Mouse (Mus musculus): ENCODE results near the gene Lpcat2. TPM values are rescaled to one million over a fixed set of nuclear protein-coding genes. Genes with fewer than 3 reads are reported as not detected.

The Lpcat2 gene
- polyA plus RNA-seq, 1 experiment from 2014 or later: 3.5 TPM

GRCm38 (mm10) chr8:92834786-92835500 is 20.2 kb upstream of the Lpcat2 start:
- Histone ChIP-seq H3K27ac (replicated peaks) (no peak overlapping the region), H3K4me1 (no peaks in the 10 kb centered on the region), H3K9ac (no peak overlapping the region), H3K4me3 (no peak overlapping the region), H3K36me3 (peaks cover 85% of the 10 kb centered on the region), H3K9me3 (no peaks in the 10 kb centered on the region), H3K27me3 (replicated peaks) (no peaks in the 10 kb centered on the region), H3K4me2 (no peak overlapping the region)
- no peak for ATAC-seq (ENCODE audit: extremely low read depth, insufficient number of reproducible peaks, low FRiP score, low TSS enrichment)
- WGBS: 74% methylated on average over 11 of the region's 11 CpGs

- Histone ChIP-seq H3K9ac (no peak overlapping the region), H3K27ac (replicated peaks) (no peak overlapping the region), H3K4me2 (no peak overlapping the region), H3K27me3 (replicated peaks) (no peaks in the 10 kb centered on the region), H3K36me3 (peaks cover 88% of the 10 kb centered on the region), H3K4me1 (no peaks in the 10 kb centered on the region), H3K9me3 (no peaks in the 10 kb centered on the region), H3K4me3 (no peak overlapping the region)
- no peak for ATAC-seq (ENCODE audit: extremely low read depth, insufficient number of reproducible peaks, low FRiP score, low TSS enrichment)
- WGBS: 79% methylated on average over 11 of the region's 11 CpGs
Measured at GRCm38 (mm10) chr8:92835901-92836300, 19.2 kb upstream of the Lpcat2 start.

GRCm38 (mm10) chr8:92838616-92839015 is 16.5 kb upstream of the Lpcat2 start:
- Histone ChIP-seq H3K36me3 (peaks cover 88% of the 10 kb centered on the region), H3K4me1 (no peaks in the 10 kb centered on the region), H3K27me3 (replicated peaks) (no peaks in the 10 kb centered on the region), H3K9ac (no peak overlapping the region), H3K4me3 (no peak overlapping the region), H3K9me3 (no peaks in the 10 kb centered on the region), H3K27ac (replicated peaks) (no peak overlapping the region), H3K4me2 (no peak overlapping the region)
- no peak for ATAC-seq (ENCODE audit: extremely low read depth, insufficient number of reproducible peaks, low FRiP score, low TSS enrichment)
- 71% methylated on average over 3 of the region's 3 CpGs for WGBS

DNA sequence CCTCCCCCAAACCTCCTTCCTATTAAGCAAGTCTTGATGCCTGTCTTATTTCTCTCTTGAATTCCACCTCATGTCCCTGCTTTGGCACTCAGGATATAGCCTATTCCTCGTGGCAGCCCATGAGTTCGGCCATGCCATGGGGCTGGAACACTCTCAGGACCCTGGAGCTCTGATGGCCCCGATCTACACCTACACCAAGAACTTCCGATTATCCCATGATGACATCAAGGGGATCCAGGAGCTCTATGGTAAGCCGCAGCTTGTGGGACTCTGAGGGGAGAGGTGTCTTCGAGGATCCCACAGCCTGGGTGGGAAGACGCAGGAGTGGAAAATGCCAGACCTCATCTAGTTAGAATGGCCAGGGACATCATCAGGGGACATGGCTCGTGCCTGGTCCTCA is 16.0 kb upstream of the Lpcat2 start:
- Histone ChIP-seq H3K27ac (replicated peaks) (no peak overlapping the region), H3K9ac (no peak overlapping the region), H3K9me3 (no peaks in the 10 kb centered on the region), H3K4me2 (no peak overlapping the region), H3K4me1 (no peaks in the 10 kb centered on the region), H3K4me3 (no peak overlapping the region), H3K27me3 (replicated peaks) (no peaks in the 10 kb centered on the region), H3K36me3 (peaks cover 94% of the 10 kb centered on the region)
- 83% methylated on average over 8 of the region's 8 CpGs for WGBS
- no peak for ATAC-seq (ENCODE audit: extremely low read depth, insufficient number of reproducible peaks, low FRiP score, low TSS enrichment)

GRCm38 (mm10) chr8:92839876-92840275 is 15.3 kb upstream of the Lpcat2 start:
- Histone ChIP-seq H3K27ac (replicated peaks) (no peak overlapping the region), H3K27me3 (replicated peaks) (no peaks in the 10 kb centered on the region), H3K4me2 (no peak overlapping the region), H3K36me3 (peaks cover 91% of the 10 kb centered on the region), H3K4me1 (no peaks in the 10 kb centered on the region), H3K9me3 (no peaks in the 10 kb centered on the region), H3K4me3 (no peak overlapping the region), H3K9ac (no peak overlapping the region)
- no peak for ATAC-seq (ENCODE audit: extremely low read depth, insufficient number of reproducible peaks, low FRiP score, low TSS enrichment)
- WGBS: 79% methylated on average over 7 of the region's 7 CpGs

GRCm38 (mm10) chr8:92846684-92847083 is 8.5 kb upstream of the Lpcat2 start:
- Histone ChIP-seq H3K4me1 (peaks cover 47% of the 10 kb centered on the region), H3K27me3 (replicated peaks) (no peaks in the 10 kb centered on the region), H3K9me3 (no peaks in the 10 kb centered on the region), H3K9ac (peak overlapping the region; percentile 50; the same call in 1 of the 2 replicates), H3K36me3 (peaks cover 56% of the 10 kb centered on the region), H3K4me3 (no peak overlapping the region), H3K27ac (replicated peaks) (peak overlapping the region; percentile 85), H3K4me2 (peak overlapping the region; percentile 39)
- WGBS: 11% methylated on average over 3 of the region's 3 CpGs
- no peak; the same call in 1 of the 2 replicates for ATAC-seq (ENCODE audit: extremely low read depth, insufficient number of reproducible peaks, low FRiP score, low TSS enrichment)

- H3K4me1 ChIP-seq: peaks cover 47% of the 10 kb centered on the region
- H3K9me3 ChIP-seq: no peaks in the 10 kb centered on the region
- H3K9ac ChIP-seq: peak overlapping the region; percentile 50; the same call in 1 of the 2 replicates
- H3K27ac ChIP-seq (replicated peaks): peak overlapping the region; percentile 85
- no peaks in the 10 kb centered on the region for H3K27me3 ChIP-seq (replicated peaks)
- ATAC-seq (ENCODE audit: extremely low read depth, insufficient number of reproducible peaks, low FRiP score, low TSS enrichment): peak; percentile 35; the same call in 1 of the 2 replicates
- H3K4me2 ChIP-seq: peak overlapping the region; percentile 39
- WGBS: 27% methylated on average over 9 of the region's 9 CpGs
- H3K36me3 ChIP-seq: peaks cover 52% of the 10 kb centered on the region
- no peak overlapping the region for H3K4me3 ChIP-seq
Measured at GRCm38 (mm10) chr8:92847299-92847698, 7.8 kb upstream of the Lpcat2 start.

DNA sequence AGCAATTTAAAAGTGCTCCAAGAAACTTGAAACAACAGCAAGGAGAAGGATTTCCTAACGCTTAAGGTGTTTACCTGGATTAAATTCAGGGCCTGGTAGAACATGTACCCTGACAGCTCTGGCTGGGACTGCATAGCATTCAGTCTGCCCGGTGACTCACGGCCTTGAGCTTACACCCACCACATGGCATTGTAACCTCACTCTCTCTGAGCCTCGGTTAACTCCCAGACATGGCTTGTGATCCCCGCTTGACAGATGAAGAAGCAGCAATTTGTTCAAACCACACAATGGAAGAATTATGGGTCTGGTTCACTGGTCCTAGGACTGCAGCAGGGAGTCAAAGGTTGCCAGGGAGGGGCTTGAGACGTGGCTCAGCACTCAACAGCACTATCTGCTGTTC is 5.9 kb upstream of the Lpcat2 start:
- peaks cover 51% of the 10 kb centered on the region for H3K36me3 ChIP-seq
- H3K27ac ChIP-seq (replicated peaks): peak overlapping the region; percentile 7; the same call in 1 of the 2 replicates
- no peak for ATAC-seq (ENCODE audit: extremely low read depth, insufficient number of reproducible peaks, low FRiP score, low TSS enrichment)
- H3K9ac ChIP-seq: no peak overlapping the region
- H3K4me3 ChIP-seq: no peak overlapping the region
- H3K9me3 ChIP-seq: no peaks in the 10 kb centered on the region
- H3K4me1 ChIP-seq: peaks cover 54% of the 10 kb centered on the region
- WGBS: 67% methylated on average over 6 of the region's 6 CpGs
- no peak overlapping the region for H3K4me2 ChIP-seq
- peaks cover 9% of the 10 kb centered on the region; the same call in 1 of the 2 replicates for H3K27me3 ChIP-seq (replicated peaks)

GRCm38 (mm10) chr8:92850239-92850638 is 4.9 kb upstream of the Lpcat2 start:
- Histone ChIP-seq H3K27ac (replicated peaks) (peak overlapping the region; percentile 67), H3K9me3 (no peaks in the 10 kb centered on the region), H3K4me2 (no peak overlapping the region), H3K36me3 (peaks cover 45% of the 10 kb centered on the region), H3K27me3 (replicated peaks) (peaks cover 18% of the 10 kb centered on the region; the same call in 1 of the 2 replicates), H3K4me3 (no peak overlapping the region), H3K4me1 (peaks cover 53% of the 10 kb centered on the region), H3K9ac (no peak overlapping the region)
- 51% methylated on average over 4 of the region's 4 CpGs for WGBS
- ATAC-seq (ENCODE audit: extremely low read depth, insufficient number of reproducible peaks, low FRiP score, low TSS enrichment): no peak; the same call in 1 of the 2 replicates

DNA sequence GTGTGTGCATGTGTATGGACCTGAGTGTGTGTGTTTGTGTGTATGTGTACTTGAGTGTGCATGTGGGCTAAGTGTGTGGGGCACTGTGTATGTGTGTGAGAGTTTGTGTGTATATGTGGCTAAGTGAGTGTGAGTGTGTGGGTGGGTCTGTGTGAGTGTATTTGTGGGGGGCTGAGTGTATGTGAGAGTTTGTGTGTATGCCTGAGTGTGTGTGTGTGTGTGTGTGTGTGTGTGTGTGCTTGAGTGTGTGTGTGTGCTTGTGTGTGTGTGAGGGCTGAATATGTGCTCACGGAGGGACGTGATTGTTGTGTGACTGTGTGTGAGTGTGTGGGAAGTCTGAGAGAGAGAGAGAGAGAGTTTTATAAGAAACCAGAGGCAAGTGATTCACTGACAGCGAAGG is 3.8 kb upstream of the Lpcat2 start:
- Histone ChIP-seq H3K4me3 (no peak overlapping the region), H3K9ac (no peak overlapping the region), H3K9me3 (peaks cover 3% of the 10 kb centered on the region; the same call in 1 of the 2 replicates), H3K27ac (replicated peaks) (no peak overlapping the region), H3K4me2 (no peak overlapping the region), H3K27me3 (replicated peaks) (peaks cover 27% of the 10 kb centered on the region), H3K4me1 (peaks cover 51% of the 10 kb centered on the region), H3K36me3 (peaks cover 38% of the 10 kb centered on the region)
- ATAC-seq (ENCODE audit: extremely low read depth, insufficient number of reproducible peaks, low FRiP score, low TSS enrichment): no peak
- 75% methylated on average over 3 of the region's 3 CpGs for WGBS

GRCm38 (mm10) chr8:92853188-92853983 is 1.8 kb upstream of the Lpcat2 start:
- peaks cover 5% of the 10 kb centered on the region; the same call in 1 of the 2 replicates for H3K9me3 ChIP-seq

More at GRCm38 (mm10) chr8:92853188-92853983, 1.8 kb upstream of the Lpcat2 start:
- Histone ChIP-seq H3K4me3 (no peak overlapping the region), H3K27ac (replicated peaks) (no peak overlapping the region), H3K27me3 (replicated peaks) (peaks cover 28% of the 10 kb centered on the region), H3K9ac (no peak overlapping the region), H3K4me1 (peaks cover 31% of the 10 kb centered on the region), H3K36me3 (peaks cover 34% of the 10 kb centered on the region), H3K4me2 (no peak overlapping the region)
- ATAC-seq (ENCODE audit: extremely low read depth, insufficient number of reproducible peaks, low FRiP score, low TSS enrichment): no peak
- 60% methylated on average over 18 of the region's 18 CpGs for WGBS
